Comparison of ENCODE assay signal across 10 mouse cellular contexts in the genomic region with DNA sequence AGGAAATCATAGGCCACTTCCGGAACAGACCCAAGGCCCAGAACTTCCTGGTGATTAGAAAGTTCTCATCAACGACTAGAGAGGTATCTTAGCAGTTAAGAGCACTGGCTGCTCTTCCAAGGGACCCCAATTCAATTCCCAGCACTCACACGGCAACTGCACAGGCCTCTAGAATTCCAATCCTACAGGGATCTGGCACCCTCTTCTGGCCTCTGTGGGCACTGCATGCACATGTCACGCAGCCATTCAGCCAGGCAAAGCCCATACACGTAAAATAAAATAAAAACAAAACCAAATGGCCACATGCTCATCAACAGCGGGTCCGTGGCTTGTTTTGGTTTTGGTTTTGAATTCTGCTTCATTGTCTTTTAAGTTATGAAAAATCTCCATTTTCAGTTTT.
DNase-seq lines count a peak whose midpoint lies in the region; ATAC-seq and TF ChIP-seq lines count a peak whose summit lies in the region.
"Had no signal": no experiment of that assay in that cellular context is flagged by ENCODE, and none has a peak within 500 bp of the region (broad histone marks: within the 10 kb centered on the region; RNA-seq: fewer than 3 reads in every experiment).

No protein-coding gene starts in this region.

- H3K4me2 ChIP-seq in liver, embryonic 14.5 days (ENCODE audit: low read depth) = no peak overlapping the region
- H3K4me2 ChIP-seq in liver, embryonic 12.5 days = no peak overlapping the region

- H3K9me3 ChIP-seq in liver, embryonic 14.5 days (ENCODE audit: control insufficient read depth, low read length) = no peaks in the 10 kb centered on the region; the same call in 1 of the 2 replicates
- no peaks in the 10 kb centered on the region; the same call in none of the 2 replicates for H3K9me3 ChIP-seq in liver, embryonic 12.5 days (replicated peaks)

- H3K36me3 ChIP-seq in liver, embryonic 14.5 days (replicated peaks; ENCODE audit: control insufficient read depth, insufficient read depth, low read depth) = no peaks in the 10 kb centered on the region
- no peaks in the 10 kb centered on the region for H3K36me3 ChIP-seq in liver, embryonic 12.5 days

- WGBS in liver, embryonic 14.5 days (ENCODE audit: insufficient replicate concordance) = 74% methylated on average over 7 of the region's 7 CpGs
- 74% methylated on average over 7 of the region's 7 CpGs for WGBS in liver, embryonic 12.5 days (ENCODE audit: insufficient replicate concordance)

- no peak for ATAC-seq in liver, embryonic 14.5 days (ENCODE audit: insufficient read depth)
- no peak for ATAC-seq in liver, embryonic 12.5 days

- no peak overlapping the region for H3K27ac ChIP-seq in liver, embryonic 14.5 days
- H3K27ac ChIP-seq in liver, embryonic 12.5 days = no peak overlapping the region
- H3K27ac ChIP-seq in bone marrow macrophage, adult 2 months (ENCODE audit: insufficient read depth, low read depth, low read length) = no peak overlapping the region

- no peak overlapping the region for H3K9ac ChIP-seq in liver, embryonic 14.5 days (replicated peaks)
- H3K9ac ChIP-seq in liver, embryonic 12.5 days = no peak overlapping the region

- peak; percentile 58 for TF ChIP-seq CTCF in liver, embryonic 14.5 days (IDR thresholded peaks at IDR 0.05; ENCODE audit: low read depth)
- TF ChIP-seq CTCF in bone marrow macrophage, adult 2 months (IDR thresholded peaks at IDR 0.05; ENCODE audit: low read depth, low read length) = peak; percentile 20; the same call in 1 of the 2 replicates

- TF ChIP-seq EP300 in liver, embryonic 14.5 days (IDR thresholded peaks at IDR 0.05; ENCODE audit: low read depth) = no peak

- H3K4me3 ChIP-seq in liver, embryonic 14.5 days (ENCODE audit: insufficient read depth in 1 of 2, low read depth in 2 of 2, low read length in 2 of 2) = no peak overlapping the region
- H3K4me3 ChIP-seq in liver, embryonic 12.5 days = no peak overlapping the region
- no peak overlapping the region for H3K4me3 ChIP-seq in bone marrow macrophage, adult 2 months (ENCODE audit: insufficient read depth, low read length)

- H3K4me1 ChIP-seq in liver, embryonic 14.5 days (replicated peaks; ENCODE audit: control insufficient read depth in 2 of 2, insufficient read depth in 2 of 2, low read length in 1 of 2) = peaks cover 0 to 3% of the 10 kb centered on the region in 2 experiments; a peak in 2 of 4 replicates
- no peaks in the 10 kb centered on the region; the same call in 1 of the 2 replicates for H3K4me1 ChIP-seq in liver, embryonic 12.5 days
- H3K4me1 ChIP-seq in bone marrow macrophage, adult 2 months (ENCODE audit: control insufficient read depth, insufficient read depth, low read length) = no peaks in the 10 kb centered on the region

- H3K27me3 ChIP-seq in liver, embryonic 14.5 days (ENCODE audit: control insufficient read depth, insufficient read depth, low read length) = no peaks in the 10 kb centered on the region
- H3K27me3 ChIP-seq in liver, embryonic 12.5 days (replicated peaks) = no peaks in the 10 kb centered on the region

- peak; percentile 2 to 4 for DNase-seq in cerebellum, postnatal 36 days
- DNase-seq in cerebellum, adult 11 months = no peak
- no peak for DNase-seq in liver, embryonic 14.5 days (ENCODE audit: low read depth in 3 of 3, low spot score in 3 of 3)
- peak; percentile 77 for DNase-seq in A20 (ENCODE audit: low read depth, low spot score)
- no peak for DNase-seq in adipocyte (ENCODE audit: low spot score)
- no peak for DNase-seq in heart, adult 8-10 months (ENCODE audit: low spot score)
- DNase-seq: cerebellum, adult 11-12 months; heart, adult 18-20 months had no signal

- no peak for TF ChIP-seq POLR2A in bone marrow macrophage, adult 2 months (IDR thresholded peaks at IDR 0.05; ENCODE audit: borderline replicate concordance, low read depth, low read length)

Comparison
In these comparisons a context has a peak if more than half of its experiments do, and no peak if none do; other contexts are left out.
1. DNase-seq: peak in cerebellum, postnatal 36 days (2 of 2) and A20 (single experiment); none in cerebellum, adult 11 months (single experiment), liver, embryonic 14.5 days (0 of 3), adipocyte (single experiment) and heart, adult 8-10 months (single experiment).